Mouse (Mus musculus) neural tube, embryonic 11.5 days (tissue): ENCODE data around the gene Abcg4. TPM values are rescaled to one million over a fixed set of nuclear protein-coding genes. Genes with fewer than 3 reads are reported as not detected.
"Not testable (repeated sequence)": the region's sequence is repeated elsewhere in the genome, so short reads cannot be mapped to it uniquely, and the experiment has no call there.

ENCODE experiments used
- ATAC-seq: fragments of 200-750 bp; cut with Nextera tagmentation; 2 replicates; pipeline ENCODE4 v1.8.0; 2017; ENCODE audit warnings: moderate number of reproducible peaks, mild to moderate bottlenecking, moderate TSS enrichment, moderate library complexity; ENCODE audit not compliant: insufficient read depth, low FRiP score, low TSS enrichment
- DNase-seq: peaks from one replicate; pipeline ENCODE4 v3.0.0-alpha.2; 2015; ENCODE audit warnings: low spot score
- H3K27ac ChIP-seq: fragments of 300-500 bp; sonication (generic); 2 replicates; pipeline ENCODE4 v1.5.1; 2014; ENCODE audit warnings: low read depth, mild to moderate bottlenecking, low read length
- H3K27me3 ChIP-seq: fragments of 300-500 bp; sonication (generic); 2 replicates; pipeline ENCODE4 v1.6.1; 2014; ENCODE audit warnings: mild to moderate bottlenecking, low read length, mixed read lengths; ENCODE audit not compliant: control insufficient read depth, insufficient read depth
- H3K36me3 ChIP-seq: fragments of 300-500 bp; sonication (generic); 2 replicates; pipeline ENCODE4 v1.6.1; 2014; ENCODE audit warnings: mild to moderate bottlenecking, low read length, moderate library complexity, mixed read lengths; ENCODE audit not compliant: control insufficient read depth, insufficient read depth
- H3K4me1 ChIP-seq: fragments of 300-500 bp; sonication (generic); 2 replicates; pipeline ENCODE4 v1.6.1; 2014; ENCODE audit warnings: low read length, mixed read lengths; ENCODE audit not compliant: control insufficient read depth, insufficient read depth
- H3K4me2 ChIP-seq: fragments of 300-500 bp; sonication (generic); 2 replicates; pipeline ENCODE4 v1.6.1; 2014; ENCODE audit warnings: low read depth, mild to moderate bottlenecking, moderate library complexity
- H3K4me3 ChIP-seq: fragments of 300-500 bp; sonication (generic); 2 replicates; pipeline ENCODE4 v1.5.1; 2014; ENCODE audit warnings: low read depth, low read length
- H3K9ac ChIP-seq: fragments of 300-500 bp; sonication (generic); 2 replicates; pipeline ENCODE4 v1.6.1; 2014; ENCODE audit warnings: mild to moderate bottlenecking, low read length
- H3K9me3 ChIP-seq: fragments of 300-500 bp; sonication (generic); 2 replicates; pipeline ENCODE4 v1.6.1; 2016; ENCODE audit warnings: low read length; ENCODE audit not compliant: control insufficient read depth
- WGBS: fragments of 180-500 bp; shearing (Covaris S2); extraction: QIAGEN DNeasy Blood & Tissue Kit; methylation state at CpG from one replicate; pipeline ENCODE4 v1.1.7; 2014; 5-methylcytosine and 5-hydroxymethylcytosine counted together
- polyA plus RNA-seq: library from polyadenylated mRNA; unstranded; fragments of >200 nt; fragmentation: Nextera tagmentation; extraction: Ambion mirVana; gene quantifications from 2 replicates; pipeline ENCODE4 v1.2.1, GENCODE M21; 2014

The Abcg4 gene
- polyA plus RNA-seq, 1 experiment from 2014 or later: 4.5 TPM

DNA sequence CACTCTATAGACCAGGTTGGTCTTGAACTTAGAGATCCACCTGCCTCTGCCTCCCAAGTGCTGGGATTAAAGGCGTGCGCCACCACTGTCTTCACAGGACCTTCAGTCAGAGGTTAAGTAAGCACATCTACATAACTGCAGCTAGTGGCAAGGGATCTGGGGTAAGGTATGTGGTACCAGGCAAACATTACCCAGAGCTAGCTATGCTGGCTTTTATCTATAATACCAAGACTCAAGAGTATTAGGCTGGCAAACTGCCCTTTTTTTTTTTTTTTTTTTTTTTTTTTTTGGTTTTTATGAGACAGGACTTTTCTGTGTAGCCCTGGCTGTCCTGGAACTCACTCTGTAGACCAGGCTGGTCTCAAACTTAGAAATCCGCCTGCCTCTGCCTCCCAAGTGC is 11.6 kb upstream of the Abcg4 start:
- not testable (repeated sequence) for H3K4me1 ChIP-seq, ATAC-seq, H3K9ac ChIP-seq, H3K4me3 ChIP-seq, H3K9me3 ChIP-seq, H3K27me3 ChIP-seq, H3K27ac ChIP-seq, DNase-seq, H3K4me2 ChIP-seq
- H3K36me3 ChIP-seq: peaks cover 17% of the 10 kb centered on the region
- WGBS: 94% methylated on average over 3 of the region's 3 CpGs

DNA sequence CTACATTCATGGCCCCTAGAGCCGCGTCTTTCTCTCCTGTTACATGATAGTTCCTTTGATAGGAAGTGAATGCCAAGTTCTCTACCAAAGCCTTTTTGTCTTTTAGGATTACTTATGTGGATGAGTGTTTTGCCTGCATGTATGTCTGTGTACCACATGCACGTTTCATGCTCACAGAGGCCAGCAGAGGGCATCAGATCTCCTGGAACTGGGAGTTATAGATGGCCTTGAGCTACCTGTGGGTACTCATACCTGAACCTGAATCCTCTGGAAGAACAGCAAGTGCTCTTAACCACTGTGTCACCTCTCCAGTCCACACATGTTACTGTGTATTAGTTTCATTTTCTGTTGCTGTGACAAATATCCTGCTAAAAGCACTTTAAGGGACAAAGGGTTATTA is 4.1 kb upstream of the Abcg4 start:
- Histone ChIP-seq H3K9me3 (no peaks in the 10 kb centered on the region), H3K36me3 (peaks cover 14% of the 10 kb centered on the region), H3K4me1 (peaks cover 5% of the 10 kb centered on the region; the same call in 1 of the 2 replicates), H3K27ac (no peak overlapping the region), H3K9ac (no peak overlapping the region), H3K4me2 (no peak overlapping the region), H3K4me3 (no peak overlapping the region), H3K27me3 (0 out of 2 replicates have a peak, but pooled peaks cover 3% of the 10 kb centered on the region)
- WGBS: 72% methylated on average over 3 of the region's 3 CpGs
- DNase-seq (peak; percentile 50), ATAC-seq (no peak)

DNA sequence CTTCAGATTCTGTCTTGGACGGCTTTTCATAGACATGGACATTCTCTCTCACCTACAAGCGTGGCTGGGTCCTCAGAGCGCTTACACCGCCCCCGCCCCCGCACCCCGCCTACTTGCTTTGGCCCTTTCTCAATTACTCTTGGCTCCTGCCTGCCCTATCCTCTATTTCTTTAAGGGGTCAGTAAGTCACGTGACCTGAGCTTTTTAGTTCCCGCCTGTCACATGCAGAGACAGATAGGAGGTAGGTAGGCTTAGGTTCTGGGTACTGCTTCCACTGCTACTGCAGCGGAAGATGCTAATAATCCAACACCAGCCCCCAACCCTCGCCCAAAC is 510 bp upstream of the Abcg4 start:
- no peaks in the 10 kb centered on the region for H3K9me3 ChIP-seq
- WGBS: 7% methylated on average over 11 of the region's 11 CpGs
- H3K4me1 ChIP-seq: peaks cover 10% of the 10 kb centered on the region
- peak overlapping the region; percentile 97; the same call in 1 of the 2 replicates for H3K4me2 ChIP-seq
- ATAC-seq (no peak), DNase-seq (peak; percentile 19)
- H3K4me3 ChIP-seq: no peak overlapping the region
- no peak overlapping the region for H3K27ac ChIP-seq
- no peak overlapping the region for H3K9ac ChIP-seq
- H3K36me3 ChIP-seq: peaks cover 6% of the 10 kb centered on the region
- peaks cover 12% of the 10 kb centered on the region; the same call in 1 of the 2 replicates for H3K27me3 ChIP-seq

DNA sequence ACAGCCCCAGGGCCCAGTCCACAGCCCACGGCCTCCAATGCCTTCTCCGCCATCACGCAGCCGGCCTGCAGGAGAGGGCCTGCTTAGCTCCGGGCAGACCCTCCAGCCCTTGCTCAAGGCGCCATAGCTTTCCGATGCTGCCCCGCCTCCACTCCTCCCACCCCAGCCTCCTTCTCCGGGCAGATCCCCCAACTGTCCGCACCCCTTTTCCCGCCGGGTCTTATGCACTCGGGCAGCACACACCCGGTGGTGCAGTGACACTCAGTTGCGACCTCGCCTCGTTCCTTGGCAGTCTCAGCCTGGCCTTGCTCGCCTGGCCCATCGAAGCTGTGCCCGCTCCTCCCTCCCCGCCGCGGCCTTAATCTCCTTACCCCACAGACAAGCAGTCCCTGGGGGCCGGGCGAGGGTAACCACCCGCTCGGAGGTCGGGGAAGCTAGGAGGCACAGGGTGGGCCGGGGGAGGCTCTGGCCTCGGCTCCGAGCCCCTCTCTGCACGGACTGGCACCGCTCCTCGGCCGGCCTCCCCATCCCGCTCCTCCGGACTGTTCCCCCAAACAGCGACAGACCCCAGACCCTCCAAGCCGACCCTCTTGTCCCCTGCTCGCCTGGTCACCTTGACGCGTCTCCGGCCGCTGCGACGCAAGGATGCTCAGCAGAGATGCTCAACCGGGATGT is 877 bp downstream of the Abcg4 start:
- DNase-seq (peak; percentile 62), ATAC-seq (peak; percentile 45)
- Histone ChIP-seq H3K36me3 (peaks cover 3% of the 10 kb centered on the region), H3K4me3 (peak overlapping the region; percentile 74), H3K9ac (peak overlapping the region; percentile 81), H3K9me3 (no peaks in the 10 kb centered on the region), H3K4me1 (peaks cover 10% of the 10 kb centered on the region), H3K27me3 (peaks cover 12% of the 10 kb centered on the region; the same call in 1 of the 2 replicates), H3K4me2 (peak overlapping the region; percentile 97), H3K27ac (peak overlapping the region; percentile 53)
- WGBS: under 1% methylated on average over 45 of the region's 47 CpGs

DNA sequence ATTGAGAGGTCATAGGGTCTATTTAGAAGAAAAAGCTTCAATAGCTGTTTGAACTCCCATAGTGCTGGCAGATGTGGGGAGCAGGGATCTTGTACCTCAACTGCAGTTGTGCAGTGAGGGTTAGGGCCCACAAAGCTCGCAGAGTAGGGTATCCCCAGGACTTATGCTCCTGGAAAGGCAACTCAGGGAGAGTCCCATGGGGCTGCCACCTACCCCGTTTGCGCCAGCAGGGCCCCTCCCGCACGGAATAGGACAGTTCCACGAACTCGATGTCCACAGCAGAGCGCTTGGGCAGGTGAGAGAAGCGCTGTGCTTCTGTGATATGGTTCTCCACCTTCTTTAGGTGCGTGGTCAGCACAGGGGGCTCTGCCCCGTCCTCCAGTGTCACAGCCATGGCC is 1.4 kb downstream of the Abcg4 start:
- DNase-seq (no peak), ATAC-seq (0 out of 2 replicates have a peak, but pooled peaks have one; percentile 18)
- Histone ChIP-seq H3K4me3 (peak overlapping the region; percentile 74), H3K27ac (no peak overlapping the region), H3K9me3 (no peaks in the 10 kb centered on the region), H3K36me3 (peaks cover 3% of the 10 kb centered on the region), H3K4me1 (peaks cover 10% of the 10 kb centered on the region), H3K9ac (peak overlapping the region; percentile 81), H3K27me3 (peaks cover 12% of the 10 kb centered on the region; the same call in 1 of the 2 replicates), H3K4me2 (peak overlapping the region; percentile 97)
- 2% methylated on average over 11 of the region's 11 CpGs for WGBS

DNA sequence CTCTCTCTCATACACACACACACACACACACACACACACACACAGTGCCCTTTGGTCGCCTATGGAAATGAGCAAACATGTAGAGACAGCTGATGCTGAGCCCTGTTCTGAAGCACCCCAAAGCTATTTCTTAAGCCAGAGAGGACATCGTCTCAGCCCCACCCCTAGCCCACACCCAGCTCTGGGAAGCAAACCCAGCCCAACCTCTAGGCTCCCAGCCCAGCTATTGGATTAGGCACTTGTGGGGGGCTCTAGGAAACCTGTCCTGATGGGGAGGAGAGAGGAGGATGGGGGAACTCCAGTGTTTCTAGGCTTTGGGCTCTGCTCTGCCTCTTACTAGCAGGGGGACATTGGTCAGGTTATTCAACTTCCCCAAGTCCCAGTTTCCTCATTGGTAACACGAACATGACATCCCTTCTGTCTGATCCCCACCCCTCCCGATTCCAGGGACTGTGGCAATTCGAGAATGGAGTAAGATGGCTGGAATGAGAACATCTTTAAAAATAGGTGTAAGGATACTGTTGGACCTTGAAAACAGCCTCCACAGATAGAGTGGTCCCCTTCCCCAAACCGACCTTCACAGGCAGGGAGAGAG is 2.1 kb downstream of the Abcg4 start:
- Histone ChIP-seq H3K4me1 (peaks cover 10% of the 10 kb centered on the region), H3K27me3 (peaks cover 12% of the 10 kb centered on the region; the same call in 1 of the 2 replicates), H3K36me3 (peaks cover 3% of the 10 kb centered on the region), H3K9me3 (no peaks in the 10 kb centered on the region), H3K4me3 (peak overlapping the region; percentile 74; the same call in 1 of the 2 replicates), H3K27ac (no peak overlapping the region), H3K4me2 (peak overlapping the region; percentile 97; the same call in 1 of the 2 replicates), H3K9ac (no peak overlapping the region)
- ATAC-seq (no peak), DNase-seq (no peak)
- WGBS: 17% methylated on average over 6 of the region's 6 CpGs

DNA sequence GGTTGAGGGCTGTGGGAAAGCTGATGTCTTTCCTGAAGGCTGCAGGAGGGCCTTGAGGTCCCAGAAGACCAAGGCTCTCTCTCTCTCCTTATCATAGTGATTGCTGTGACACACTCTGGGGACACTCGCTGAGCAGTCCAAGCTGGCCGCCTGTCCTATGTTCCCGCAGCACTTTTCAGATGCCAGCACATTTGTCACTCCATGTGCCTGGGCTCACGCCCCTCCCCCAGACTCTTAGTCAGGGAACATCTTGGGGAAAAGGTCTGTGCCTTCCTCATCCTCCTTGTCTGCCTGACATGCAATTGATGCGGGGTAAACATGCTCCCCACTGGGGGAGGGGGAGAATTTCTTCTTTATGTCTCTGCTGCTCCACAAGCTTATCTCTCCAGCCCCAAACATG is 5.2 kb downstream of the Abcg4 start:
- Histone ChIP-seq H3K4me3 (no peak overlapping the region), H3K36me3 (no peaks in the 10 kb centered on the region), H3K4me2 (no peak overlapping the region), H3K27me3 (peaks cover 12% of the 10 kb centered on the region; the same call in 1 of the 2 replicates), H3K27ac (no peak overlapping the region), H3K9me3 (no peaks in the 10 kb centered on the region), H3K4me1 (peaks cover 6% of the 10 kb centered on the region), H3K9ac (no peak overlapping the region)
- DNase-seq (no peak), ATAC-seq (no peak)
- WGBS: 66% methylated on average over 5 of the region's 5 CpGs

DNA sequence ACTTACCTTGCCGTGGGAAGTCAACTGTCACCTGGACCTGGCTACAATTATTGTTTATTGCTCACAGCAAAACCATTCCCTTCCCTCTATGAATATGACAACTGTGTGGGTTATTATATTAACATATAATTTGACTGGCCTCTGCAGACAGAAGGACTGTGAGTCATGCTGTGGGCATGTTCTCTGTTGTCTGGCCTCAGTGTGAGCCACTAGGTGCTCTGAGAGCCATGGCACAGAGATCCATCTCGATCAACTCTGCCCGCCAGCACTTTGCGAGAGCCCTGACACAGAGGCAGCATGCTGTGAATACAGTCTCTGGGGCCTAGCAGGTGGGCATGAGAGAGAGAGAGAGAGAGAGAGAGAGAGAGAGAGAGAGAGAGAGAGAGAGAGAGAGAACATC is 18.4 kb downstream of the Abcg4 start:
- Histone ChIP-seq H3K27me3 (no peaks in the 10 kb centered on the region), H3K36me3 (no peaks in the 10 kb centered on the region), H3K27ac (no peak overlapping the region), H3K4me1 (no peaks in the 10 kb centered on the region; the same call in 1 of the 2 replicates), H3K9ac (no peak overlapping the region), H3K4me3 (no peak overlapping the region), H3K9me3 (no peaks in the 10 kb centered on the region), H3K4me2 (no peak overlapping the region)
- DNase-seq (no peak), ATAC-seq (no peak)
- WGBS: 94% methylated on average over 4 of the region's 4 CpGs

DNA sequence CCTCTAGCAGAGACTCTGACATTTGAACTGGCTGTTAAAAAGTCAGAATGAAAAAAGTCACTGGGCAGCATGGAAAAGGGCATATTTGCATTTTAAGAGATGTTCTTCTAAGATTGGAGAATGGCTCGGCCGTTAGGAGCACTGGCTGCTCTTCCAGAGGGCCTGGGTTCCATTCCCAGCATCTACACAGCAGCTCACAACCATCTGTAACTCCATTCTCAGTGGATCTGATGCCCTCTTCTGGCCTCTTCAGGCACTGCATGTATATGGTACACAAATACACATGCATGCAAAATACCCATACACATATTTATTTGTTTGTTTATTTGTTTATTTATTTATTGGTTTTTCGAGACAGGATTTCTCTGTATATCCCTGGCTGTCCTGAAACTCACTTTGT is 19.3 kb downstream of the Abcg4 start:
- DNase-seq (no peak), ATAC-seq (no peak)
- no peak overlapping the region for H3K4me2 ChIP-seq
- no peak overlapping the region for H3K27ac ChIP-seq
- no peak overlapping the region for H3K4me3 ChIP-seq
- no peaks in the 10 kb centered on the region for H3K27me3 ChIP-seq
- no peaks in the 10 kb centered on the region for H3K9me3 ChIP-seq
- no peaks in the 10 kb centered on the region for H3K36me3 ChIP-seq
- H3K4me1 ChIP-seq: no peaks in the 10 kb centered on the region; the same call in 1 of the 2 replicates
- H3K9ac ChIP-seq: no peak overlapping the region
- 79% methylated on average over 3 of the region's 3 CpGs for WGBS
